In genomic region chr6:141381473-141381872, GRCm38 (mm10) we compare ENCODE assay signal across 8 mouse cellular contexts.
DNase-seq lines count a peak whose midpoint lies in the region; ATAC-seq and TF ChIP-seq lines count a peak whose summit lies in the region.

No protein-coding gene starts in this region.

- H3K4me3 ChIP-seq in forebrain, embryonic 13.5 days, result no peak overlapping the region
- H3K4me3 ChIP-seq in hindbrain, postnatal 0 days (ENCODE audit: low read length), result no peak overlapping the region
- H3K4me3 ChIP-seq in liver, embryonic 16.5 days (ENCODE audit: low read depth, low read length), result no peak overlapping the region

- H3K27me3 ChIP-seq in forebrain, embryonic 13.5 days, result no peaks in the 10 kb centered on the region
- H3K27me3 ChIP-seq in hindbrain, postnatal 0 days (ENCODE audit: insufficient read depth, low read length), result no peaks in the 10 kb centered on the region
- H3K27me3 ChIP-seq in liver, embryonic 16.5 days (ENCODE audit: control insufficient read depth, insufficient read depth, low read depth, low read length), result no peaks in the 10 kb centered on the region

- no peak overlapping the region for H3K4me2 ChIP-seq in forebrain, embryonic 13.5 days
- no peak overlapping the region for H3K4me2 ChIP-seq in hindbrain, postnatal 0 days (ENCODE audit: low read depth, low read length)
- H3K4me2 ChIP-seq in liver, embryonic 16.5 days (ENCODE audit: low read depth, low read length), result 0 out of 2 replicates have a peak overlapping the region, but pooled peaks have one; percentile 5

- no peak overlapping the region for H3K27ac ChIP-seq in forebrain, embryonic 13.5 days
- 0 out of 2 replicates have a peak overlapping the region, but pooled peaks have one; percentile 11 for H3K27ac ChIP-seq in hindbrain, postnatal 0 days
- no peak overlapping the region for H3K27ac ChIP-seq in liver, embryonic 16.5 days (ENCODE audit: low read length)

- no peak for TF ChIP-seq CTCF in brain, embryonic 14.5 days (IDR thresholded peaks at IDR 0.05; ENCODE audit: borderline replicate concordance, extremely low read depth, insufficient read depth, insufficient read length)
- TF ChIP-seq CTCF in hindbrain, postnatal 0 days (IDR thresholded peaks at IDR 0.05; ENCODE audit: low read depth), result no peak

- peak; percentile 86 for ATAC-seq in forebrain, embryonic 13.5 days
- ATAC-seq in hindbrain, postnatal 0 days, result peak; percentile 53
- peak; percentile 64 for ATAC-seq in liver, embryonic 16.5 days (ENCODE audit: low read depth)

- H3K4me1 ChIP-seq in forebrain, embryonic 13.5 days, result 0 out of 2 replicates have a peak, but pooled peaks cover 8% of the 10 kb centered on the region
- no peaks in the 10 kb centered on the region for H3K4me1 ChIP-seq in hindbrain, postnatal 0 days (ENCODE audit: insufficient read depth, low read length)
- H3K4me1 ChIP-seq in liver, embryonic 16.5 days (ENCODE audit: control insufficient read depth, low read depth, low read length), result no peaks in the 10 kb centered on the region; the same call in 1 of the 2 replicates

- TF ChIP-seq POLR2A in brain, embryonic 14.5 days (IDR thresholded peaks at IDR 0.05; ENCODE audit: borderline replicate concordance, extremely low read depth, insufficient read depth, insufficient read length, poor library complexity, severe bottlenecking), result no peak

- DNase-seq in brain, embryonic 14.5 days (ENCODE audit: low read depth), result peak; percentile 73
- DNase-seq in hindbrain, postnatal 0 days (ENCODE audit: low spot score), result peak; percentile 11
- no peak for DNase-seq in B cell, adult 2 months
- no peak for DNase-seq in ovary, postnatal 10 days (ENCODE audit: low spot score)
- DNase-seq in frontal cortex, postnatal 10 days (ENCODE audit: low spot score in 2 of 2), result no peak
- no peak for DNase-seq in testis, postnatal 10 days (ENCODE audit: low spot score)

- no peak overlapping the region for H3K9ac ChIP-seq in forebrain, embryonic 13.5 days
- no peak overlapping the region for H3K9ac ChIP-seq in hindbrain, postnatal 0 days (replicated peaks; ENCODE audit: low read length)
- no peak overlapping the region for H3K9ac ChIP-seq in liver, embryonic 16.5 days (ENCODE audit: low read depth, low read length)

- H3K36me3 ChIP-seq in forebrain, embryonic 13.5 days (ENCODE audit: poor library complexity, severe bottlenecking), result no peaks in the 10 kb centered on the region
- H3K36me3 ChIP-seq in hindbrain, postnatal 0 days (ENCODE audit: insufficient read depth, low read length), result no peaks in the 10 kb centered on the region
- no peaks in the 10 kb centered on the region for H3K36me3 ChIP-seq in liver, embryonic 16.5 days (ENCODE audit: control insufficient read depth, insufficient read depth)

- H3K9me3 ChIP-seq in forebrain, embryonic 13.5 days (replicated peaks), result no peaks in the 10 kb centered on the region
- no peaks in the 10 kb centered on the region for H3K9me3 ChIP-seq in hindbrain, postnatal 0 days (ENCODE audit: low read length)
- H3K9me3 ChIP-seq in liver, embryonic 16.5 days (replicated peaks; ENCODE audit: control insufficient read depth, low read length), result no peaks in the 10 kb centered on the region

- WGBS in forebrain, embryonic 13.5 days, result 72% methylated on average over 8 of the region's 8 CpGs
- WGBS in hindbrain, postnatal 0 days, result 53% methylated on average over 8 of the region's 8 CpGs
- 52% methylated on average over 8 of the region's 8 CpGs for WGBS in liver, embryonic 16.5 days (ENCODE audit: insufficient replicate concordance)

Comparison
In these comparisons a context has a peak if more than half of its experiments do, and no peak if none do; other contexts are left out.
1. DNase-seq: peak in brain, embryonic 14.5 days (single experiment) and hindbrain, postnatal 0 days (single experiment); none in B cell, adult 2 months (0 of 2), ovary, postnatal 10 days (single experiment), frontal cortex, postnatal 10 days (0 of 2) and testis, postnatal 10 days (single experiment).
2. Peak in every context shown above with its lines, with median percentiles within 50 percentile points of each other: ATAC-seq.